Mouse (Mus musculus) midbrain, postnatal 0 days (tissue): Measurements from ENCODE around the gene Trappc4. TPM values are rescaled to one million over a fixed set of nuclear protein-coding genes. Genes with fewer than 3 reads are reported as not detected.
"Not testable (repeated sequence)": the region's sequence is repeated elsewhere in the genome, so short reads cannot be mapped to it uniquely, and the experiment has no call there.

ENCODE experiments used
- ATAC-seq: fragments of 200-750 bp; cut with Nextera tagmentation; 2 replicates; pipeline ENCODE4 v1.8.0; 2017; ENCODE audit warnings: moderate number of reproducible peaks, mild to moderate bottlenecking, moderate TSS enrichment, moderate library complexity; ENCODE audit not compliant: low FRiP score
- DNase-seq: peaks from one replicate; pipeline ENCODE4 v3.0.0-alpha.2; 2015; ENCODE audit warnings: low spot score
- H3K27ac ChIP-seq: fragments of 300-500 bp; sonication (generic); 2 replicates; pipeline ENCODE4 v1.5.1; 2014; ENCODE audit warnings: low read depth, mild to moderate bottlenecking, low read length, mixed read lengths
- H3K27me3 ChIP-seq: fragments of 300-500 bp; sonication (generic); 2 replicates; pipeline ENCODE4 v1.6.1; 2014; ENCODE audit warnings: low read length, control low read depth, mixed read lengths; ENCODE audit not compliant: insufficient read depth
- H3K36me3 ChIP-seq: fragments of 300-500 bp; sonication (generic); 2 replicates; pipeline ENCODE4 v1.6.1; 2014; ENCODE audit warnings: low read length, control low read depth, mixed read lengths; ENCODE audit not compliant: insufficient read depth
- H3K4me1 ChIP-seq: fragments of 300-500 bp; sonication (generic); 2 replicates; pipeline ENCODE4 v1.6.1; 2014; ENCODE audit warnings: mild to moderate bottlenecking, control low read depth, antibody characterized with exemption, low read length, mixed read lengths; ENCODE audit not compliant: insufficient read depth
- H3K4me2 ChIP-seq: fragments of 300-500 bp; sonication (generic); 2 replicates; pipeline ENCODE4 v1.6.1; 2014; ENCODE audit warnings: low read depth, mild to moderate bottlenecking, low read length, mixed read lengths; ENCODE audit not compliant: poor library complexity, severe bottlenecking
- H3K4me3 ChIP-seq: fragments of 300-500 bp; sonication (generic); 2 replicates; pipeline ENCODE4 v1.5.1; 2014; ENCODE audit warnings: low read depth, mild to moderate bottlenecking, low read length, moderate library complexity
- H3K9ac ChIP-seq: fragments of 300-500 bp; sonication (generic); replicated peaks from 2 replicates; pipeline ENCODE4 v1.6.1; 2014; ENCODE audit warnings: mild to moderate bottlenecking, low read length, moderate library complexity, mixed read lengths; ENCODE audit not compliant: poor library complexity, severe bottlenecking
- H3K9me3 ChIP-seq: fragments of 300-500 bp; sonication (generic); 2 replicates; pipeline ENCODE4 v1.6.1; 2016; ENCODE audit warnings: low read length, control low read depth
- CTCF ChIP-seq: IDR thresholded peaks from 2 replicates; pipeline ENCODE4 v1.5.1; 2016; ENCODE audit warnings: antibody characterized with exemption, mild to moderate bottlenecking
- WGBS: fragments of 180-500 bp; shearing (Covaris S2); extraction: QIAGEN DNeasy Blood & Tissue Kit; methylation state at CpG from one replicate; pipeline ENCODE4 v1.1.7; 2014; 5-methylcytosine and 5-hydroxymethylcytosine counted together
- polyA plus RNA-seq: library from polyadenylated mRNA; unstranded; fragments of >200 nt; fragmentation: Nextera tagmentation; extraction: Ambion mirVana; gene quantifications from 2 replicates; pipeline ENCODE4 v1.2.1, GENCODE M21; 2015
- total RNA-seq: library from RNA; depleted of rRNA; stranded (reverse); fragments of >200 nt; gene quantifications from 2 replicates; pipeline ENCODE4 v1.2.3, GENCODE M21; 2014

Trappc4 gene
- total and polyA plus RNA-seq, 2 experiments from 2014 or later = 149 to 326 TPM

GRCm38 (mm10) chr9:44411601-44412130 is 4.3 kb upstream of the Trappc4 start:
- DNase-seq (no peak), ATAC-seq (no peak)
- TF ChIP-seq CTCF = no peak
- H3K9me3 ChIP-seq = no peaks in the 10 kb centered on the region
- H3K4me2 ChIP-seq = no peak overlapping the region
- no peak overlapping the region for H3K9ac ChIP-seq
- H3K27me3 ChIP-seq = no peaks in the 10 kb centered on the region
- 87% methylated on average over 1 of the region's 1 CpGs for WGBS
- H3K4me3 ChIP-seq = no peak overlapping the region
- H3K36me3 ChIP-seq = peaks cover 32% of the 10 kb centered on the region
- no peaks in the 10 kb centered on the region for H3K4me1 ChIP-seq
- no peak overlapping the region for H3K27ac ChIP-seq

- no peak overlapping the region for H3K4me2 ChIP-seq
- H3K27me3 ChIP-seq = no peaks in the 10 kb centered on the region
- WGBS = 86% methylated on average over 2 of the region's 2 CpGs
- H3K36me3 ChIP-seq = peaks cover 32% of the 10 kb centered on the region
- no peak for TF ChIP-seq CTCF
- no peak for ATAC-seq
- DNase-seq = no peak
- no peaks in the 10 kb centered on the region for H3K9me3 ChIP-seq
- H3K9ac ChIP-seq = no peak overlapping the region
- no peaks in the 10 kb centered on the region for H3K4me1 ChIP-seq
- no peak overlapping the region for H3K4me3 ChIP-seq
- no peak overlapping the region for H3K27ac ChIP-seq
Measured at GRCm38 (mm10) chr9:44410647-44411336, 3.4 kb upstream of the Trappc4 start.

GRCm38 (mm10) chr9:44408693-44409092 is 1.3 kb upstream of the Trappc4 start:
- not testable (repeated sequence) for DNase-seq, ATAC-seq, H3K9me3 ChIP-seq, H3K27ac ChIP-seq, H3K27me3 ChIP-seq, H3K9ac ChIP-seq, H3K4me1 ChIP-seq
- Histone ChIP-seq H3K36me3 (peaks cover 42% of the 10 kb centered on the region), H3K4me3 (peak overlapping the region; percentile 71), H3K4me2 (peak overlapping the region; percentile 56)
- 85% methylated on average over 9 of the region's 9 CpGs for WGBS

GRCm38 (mm10) chr9:44407752-44408097 is 325 bp upstream of the Trappc4 start:
- WGBS = under 1% methylated on average over 24 of the region's 24 CpGs
- DNase-seq = no peak

GRCm38 (mm10) chr9:44405011-44405410 is 2.4 kb downstream of the Trappc4 start:
- 95% methylated on average over 3 of the region's 3 CpGs for WGBS
- Histone ChIP-seq H3K9ac (no peak overlapping the region), H3K4me3 (no peak overlapping the region), H3K4me2 (no peak overlapping the region), H3K27me3 (no peaks in the 10 kb centered on the region), H3K27ac (no peak overlapping the region), H3K4me1 (no peaks in the 10 kb centered on the region), H3K36me3 (peaks cover 52% of the 10 kb centered on the region), H3K9me3 (no peaks in the 10 kb centered on the region)
- no peak for ATAC-seq
- TF ChIP-seq CTCF = no peak
- no peak for DNase-seq

More at GRCm38 (mm10) chr9:44407752-44408097, 325 bp upstream of the Trappc4 start:
- Histone ChIP-seq H3K36me3 (peaks cover 42% of the 10 kb centered on the region), H3K4me1 (no peaks in the 10 kb centered on the region), H3K4me2 (peak overlapping the region; percentile 56), H3K4me3 (peak overlapping the region; percentile 71), H3K9ac (peak overlapping the region; percentile 81), H3K9me3 (no peaks in the 10 kb centered on the region), H3K27me3 (no peaks in the 10 kb centered on the region), H3K27ac (peak overlapping the region; percentile 93)
- no peak for TF ChIP-seq CTCF
- ATAC-seq = peak; percentile 64

GRCm38 (mm10) chr9:44401081-44401480 is 6.3 kb downstream of the Trappc4 start:
- ATAC-seq = no peak
- WGBS = 94% methylated on average over 4 of the region's 4 CpGs
- H3K9me3 ChIP-seq = no peaks in the 10 kb centered on the region
- no peak for TF ChIP-seq CTCF
- H3K27me3 ChIP-seq = no peaks in the 10 kb centered on the region
- no peak overlapping the region for H3K27ac ChIP-seq
- H3K36me3 ChIP-seq = peaks cover 48% of the 10 kb centered on the region
- H3K4me2 ChIP-seq = no peak overlapping the region
- H3K9ac ChIP-seq = 0 out of 2 replicates have a peak overlapping the region, but pooled peaks have one; percentile 13
- H3K4me3 ChIP-seq = no peak overlapping the region
- H3K4me1 ChIP-seq = peaks cover 5% of the 10 kb centered on the region; the same call in 1 of the 2 replicates
- DNase-seq = no peak
